Mouse (Mus musculus) mesoderm, embryonic 11.5 days (tissue): ENCODE results near the gene Map7.
A peak's percentile ranks its signal among the peaks of the same experiment; 100 is the strongest.

Experiments used
- DNase-seq: peaks from one replicate; pipeline ENCODE4 v3.0.0-alpha.2; 2012; ENCODE audit warnings: low read depth, low spot score

Gene Map7

DNA sequence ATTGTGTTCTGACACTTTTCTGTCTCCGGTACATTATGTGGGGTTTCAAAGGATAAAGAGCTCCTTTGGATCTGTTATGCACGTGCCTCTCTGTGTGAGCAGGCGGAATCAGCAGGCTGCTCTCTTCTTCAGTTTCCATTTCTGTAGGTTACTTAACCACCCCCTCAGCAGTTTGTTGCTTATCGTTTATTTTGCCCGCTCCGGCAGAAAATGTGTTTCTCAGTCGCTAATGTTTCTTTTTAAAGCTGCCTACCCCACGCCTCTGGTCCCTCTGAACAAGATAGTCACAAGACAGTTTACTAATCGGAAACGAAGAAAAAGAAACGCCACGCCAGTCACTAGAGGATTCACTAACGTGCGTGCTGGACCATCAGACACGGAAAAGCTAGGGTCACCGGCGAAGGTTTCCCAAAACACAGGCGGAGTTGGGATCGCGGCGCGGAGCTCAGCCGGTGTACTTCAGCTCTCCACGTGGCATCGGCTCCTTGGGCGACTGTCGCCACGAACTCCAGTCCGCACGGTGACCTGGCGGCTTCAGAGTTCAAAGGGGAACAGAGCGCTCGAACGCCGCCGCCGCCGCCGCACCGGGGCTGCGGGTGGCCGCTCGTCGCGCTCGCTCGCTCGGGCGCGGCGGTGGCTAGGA is at the start of gene Map7:
Gene Map7 (plus strand): TSS at position 342 of the 643 bp plus-strand sequence.
- DNase-seq = no peak

GRCm38 (mm10) chr10:20101456-20101855 is 46.8 kb upstream of the Map7 start:
- DNase-seq = no peak

DNA sequence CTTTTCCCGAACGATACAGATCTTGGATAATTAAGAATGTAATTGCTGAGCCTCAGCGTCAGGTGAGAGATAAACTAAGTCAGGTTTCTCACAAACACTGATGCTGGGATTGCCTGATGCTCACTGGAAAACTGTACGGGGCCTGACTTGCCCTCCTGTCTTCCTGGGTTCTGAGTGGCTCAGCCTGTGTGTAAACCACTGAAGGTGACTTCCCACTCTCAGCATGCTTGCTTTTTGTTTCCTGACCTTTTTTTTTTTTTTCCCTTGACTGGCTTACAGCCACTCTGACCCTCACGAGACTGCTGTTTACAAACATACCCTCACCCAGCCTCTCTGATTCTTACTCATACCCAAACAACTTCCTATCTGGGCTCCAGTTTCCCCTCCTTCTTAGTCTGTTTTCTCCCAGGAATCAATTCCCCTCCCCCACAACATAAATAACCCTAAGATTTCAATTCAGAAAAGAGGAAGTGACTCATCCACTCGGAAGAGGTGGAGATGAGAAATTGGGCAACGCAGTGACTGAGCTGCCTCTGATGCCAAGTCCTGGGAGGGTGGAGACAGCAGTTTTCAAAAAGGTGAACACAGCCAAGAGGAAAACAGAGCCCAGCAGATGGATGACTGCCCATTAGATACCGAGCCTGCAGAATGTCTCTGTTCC is 43.9 kb upstream of the Map7 start:
- no peak for DNase-seq

DNA sequence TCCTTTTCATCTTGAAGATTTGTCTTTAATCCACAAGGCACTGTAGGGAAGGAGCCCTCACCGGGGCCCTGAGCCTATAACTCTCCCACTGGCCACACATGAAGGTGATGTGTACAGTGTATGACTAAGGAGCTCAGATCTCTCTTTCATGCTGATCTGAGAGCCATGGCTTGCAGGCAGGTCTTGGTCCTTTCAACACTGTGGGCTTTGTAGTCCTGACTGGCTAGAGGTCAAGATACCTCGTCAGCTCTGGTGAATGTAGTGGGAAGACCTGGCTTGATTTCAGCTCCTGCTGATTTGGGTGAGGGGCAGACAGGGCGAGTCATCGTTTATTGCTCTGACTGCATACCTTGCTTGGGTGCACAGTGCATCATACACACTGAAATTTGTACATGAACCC is 42.7 kb upstream of the Map7 start:
- DNase-seq = no peak

GRCm38 (mm10) chr10:20107031-20107430 is 41.2 kb upstream of the Map7 start:
- DNase-seq = no peak

DNA sequence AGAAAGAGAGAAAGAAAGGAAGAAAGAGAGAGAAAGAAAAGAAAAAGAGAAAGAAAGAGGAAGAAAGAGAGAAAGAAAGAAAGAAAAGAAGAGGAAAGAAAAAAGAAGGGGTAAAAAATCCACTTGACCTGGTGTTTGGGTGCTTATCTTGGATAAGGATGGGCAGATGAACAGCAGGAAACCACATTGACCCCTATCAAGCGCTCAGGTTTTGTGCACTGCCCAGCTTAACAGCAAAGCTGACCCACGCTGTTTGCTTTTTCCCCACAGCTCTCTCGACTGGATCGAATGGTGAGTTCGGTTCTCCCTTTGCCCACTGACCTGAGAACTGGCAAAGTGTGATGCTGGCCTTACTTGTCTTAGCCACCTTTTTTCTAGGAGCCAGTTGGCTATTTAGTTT is 36.8 kb upstream of the Map7 start:
- no peak for DNase-seq

DNA sequence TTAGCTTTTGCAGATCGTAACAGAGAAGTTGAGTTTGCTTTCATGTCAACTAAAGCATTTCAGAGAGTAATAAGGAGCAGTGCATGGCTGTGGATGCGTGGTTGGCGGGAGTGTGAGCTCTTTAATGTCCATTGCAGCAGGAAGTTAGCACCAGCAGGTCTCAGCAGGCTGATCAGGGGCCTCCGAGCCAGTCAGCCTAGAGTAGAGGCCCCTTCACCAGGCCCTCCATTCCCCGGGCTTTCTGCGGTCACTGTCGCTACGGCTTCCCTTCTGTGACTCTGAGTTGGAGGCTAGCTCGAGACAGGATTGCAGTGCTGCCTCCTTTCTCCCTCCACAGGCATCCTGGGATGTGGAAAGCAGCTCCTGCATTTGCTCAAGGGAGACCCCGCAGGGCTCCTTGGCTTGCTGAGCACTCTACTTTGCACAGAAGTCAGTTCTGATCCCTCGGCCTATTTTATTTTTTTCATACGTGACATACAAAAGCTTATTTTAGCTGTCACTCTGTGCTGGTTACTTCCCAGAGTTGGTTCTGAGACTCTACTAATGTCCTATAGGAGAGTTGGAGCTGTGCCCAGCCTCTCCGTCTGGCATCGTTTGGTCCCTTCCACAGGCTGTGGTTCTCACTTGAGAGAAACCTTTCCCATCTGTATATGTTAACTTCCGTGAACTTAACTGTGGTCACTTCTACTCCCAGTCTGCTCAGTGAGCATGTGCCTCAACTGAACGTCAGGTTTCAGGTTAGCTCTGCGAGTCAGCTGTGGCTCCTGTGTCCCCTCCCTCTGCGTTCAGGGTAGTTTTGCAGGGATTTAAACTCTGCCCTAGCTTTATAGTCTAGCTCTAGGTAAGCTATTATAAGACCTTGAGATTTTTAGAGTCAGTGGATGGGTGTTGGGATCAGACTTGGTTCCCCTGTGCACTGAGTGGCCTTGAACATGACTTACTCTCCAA is 36.0 kb upstream of the Map7 start:
- no peak for DNase-seq

DNA sequence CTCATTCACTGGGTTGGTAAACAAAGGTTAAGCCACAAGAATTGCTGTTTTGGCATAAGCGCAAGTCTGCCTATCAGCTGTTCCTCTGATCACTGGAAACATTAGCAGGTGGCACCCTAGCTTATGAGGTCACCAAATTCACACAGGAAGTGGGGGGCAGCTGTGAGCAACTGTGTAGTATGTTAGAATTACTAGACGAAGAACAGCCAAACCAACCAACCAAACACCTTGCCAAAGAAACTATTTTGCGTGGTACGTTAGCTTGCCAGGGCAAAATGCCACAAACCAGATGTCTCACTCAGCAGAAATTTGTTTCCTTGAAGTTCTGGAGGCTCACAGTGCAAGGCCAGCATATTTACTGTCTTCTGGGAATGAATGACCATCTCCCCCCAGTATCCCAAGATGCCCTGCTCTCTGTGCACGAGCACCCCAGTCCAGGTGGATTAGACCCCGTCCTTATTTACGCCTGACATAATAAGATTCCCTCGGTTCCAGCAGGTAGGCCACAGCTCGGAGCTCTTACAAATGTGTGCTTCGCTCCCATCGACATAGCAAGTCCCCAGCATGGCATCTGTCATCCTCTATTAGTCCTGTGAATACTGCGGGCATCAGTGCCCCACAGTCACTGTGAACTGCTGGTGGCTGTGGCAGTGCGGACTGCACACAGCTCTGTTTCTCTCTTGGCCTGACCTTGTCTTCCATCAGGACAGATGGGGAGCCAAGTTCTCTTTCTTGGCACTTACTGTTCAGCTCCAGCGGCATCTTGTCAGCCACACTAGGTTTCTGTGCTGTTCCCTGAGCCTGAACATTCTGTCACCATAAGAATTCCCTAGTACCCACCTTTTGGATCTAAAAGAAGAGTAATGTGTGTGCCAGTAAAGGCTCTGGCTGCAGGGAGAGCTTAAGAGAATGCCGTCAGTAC is 28.5 kb upstream of the Map7 start:
- DNase-seq = no peak

DNA sequence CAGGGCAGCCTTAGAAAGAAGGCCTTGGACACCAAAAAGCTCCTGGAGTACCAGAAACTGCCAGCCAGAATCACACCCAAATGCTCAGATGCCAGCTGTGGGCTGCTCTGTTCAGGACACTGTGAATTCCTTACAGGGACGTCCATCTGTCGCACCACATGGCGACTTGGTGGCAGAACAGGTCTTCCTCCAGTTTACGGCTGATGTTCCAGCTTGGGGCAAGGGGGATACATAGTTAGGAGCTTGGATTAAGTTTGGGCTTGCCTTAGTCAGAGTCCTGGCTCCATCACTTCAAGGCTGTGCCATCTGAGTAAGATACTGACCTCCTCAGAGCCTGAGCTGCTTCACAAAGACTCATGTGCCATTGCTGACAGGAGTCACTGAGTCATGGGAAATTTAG is 26.3 kb upstream of the Map7 start:
- no peak for DNase-seq

- DNase-seq = no peak
These were observed 24.9 kb upstream of the Map7 start for GRCm38 (mm10) chr10:20123401-20123800.

- DNase-seq = no peak
These were observed 23.7 kb upstream of the Map7 start for GRCm38 (mm10) chr10:20124576-20124975.

- DNase-seq = peak; percentile 67
These were observed 23.0 kb upstream of the Map7 start for GRCm38 (mm10) chr10:20125226-20125625.

DNA sequence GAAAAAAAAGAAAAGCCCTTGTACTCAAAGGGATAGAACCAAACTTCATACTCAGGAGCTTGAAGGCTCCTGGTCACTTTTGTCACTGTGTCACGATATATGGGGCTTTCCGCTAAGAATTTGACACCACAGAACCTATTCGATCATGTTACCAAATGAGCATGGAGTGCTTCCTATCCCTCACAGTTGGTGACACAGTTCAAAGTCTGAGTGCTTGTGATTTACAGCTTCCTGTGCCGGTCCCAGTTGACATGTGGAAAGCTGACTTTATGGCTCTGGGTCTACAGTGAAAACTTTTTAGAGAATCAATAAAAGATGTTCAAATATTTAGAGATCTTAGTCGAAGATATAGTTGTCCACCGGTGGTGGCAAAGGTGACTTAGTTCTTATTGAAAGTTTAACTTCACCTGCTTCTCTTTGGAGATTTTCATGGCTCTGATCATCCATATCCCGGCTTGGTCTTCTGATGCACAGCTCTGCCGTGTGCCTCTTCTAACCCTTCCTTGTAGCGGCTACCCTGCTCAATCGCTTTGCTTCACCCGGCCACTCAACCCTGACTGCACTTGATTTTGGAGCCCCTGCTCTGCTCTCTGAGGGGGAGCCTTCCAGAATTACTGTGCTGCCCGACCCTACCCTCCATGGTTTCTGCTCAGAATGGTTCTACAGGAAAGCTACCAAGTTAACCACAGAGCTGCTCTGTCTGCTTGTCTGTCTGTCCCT is 15.2 kb upstream of the Map7 start:
- DNase-seq = no peak

- DNase-seq = no peak
These were observed 12.8 kb upstream of the Map7 start for GRCm38 (mm10) chr10:20135350-20136058.

DNA sequence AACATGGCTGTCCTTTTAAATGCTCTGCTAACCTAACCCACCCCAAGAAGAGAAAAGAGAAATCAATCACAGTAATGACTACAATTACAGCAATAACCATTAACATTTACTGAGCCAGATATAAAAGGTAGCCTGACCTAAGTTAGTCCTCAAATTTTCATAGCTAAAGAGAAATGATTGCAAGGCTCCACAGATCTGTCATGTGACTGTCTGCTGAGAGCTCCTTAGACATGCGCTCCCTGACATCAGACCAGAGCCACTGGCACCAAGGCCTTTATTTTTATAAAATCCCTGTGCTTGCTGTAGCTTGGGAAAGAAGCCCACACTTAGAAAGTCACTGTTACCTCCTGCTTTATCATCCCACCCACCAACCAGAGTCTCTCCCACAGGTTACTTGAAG is 11.8 kb upstream of the Map7 start:
- no peak for DNase-seq

DNA sequence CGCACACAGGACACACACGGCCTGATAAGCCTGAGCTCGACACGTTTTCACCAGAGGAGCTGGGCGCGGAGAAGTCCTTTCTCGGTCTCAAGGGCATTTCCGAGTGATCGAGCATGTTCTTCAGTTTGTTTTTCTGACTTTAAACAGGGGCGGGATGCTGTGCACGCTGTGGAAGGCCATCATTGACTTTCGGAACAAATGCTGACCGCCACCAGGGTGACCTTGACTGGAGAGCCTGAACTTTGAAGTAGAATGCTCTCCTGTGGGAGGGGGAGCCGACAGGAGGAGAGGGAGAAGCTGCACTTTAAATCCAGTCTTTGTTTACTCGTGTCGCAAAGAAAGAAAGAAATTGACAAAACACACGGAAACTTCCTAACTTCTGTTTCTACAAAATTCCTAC is 6.9 kb upstream of the Map7 start:
- no peak for DNase-seq

DNA sequence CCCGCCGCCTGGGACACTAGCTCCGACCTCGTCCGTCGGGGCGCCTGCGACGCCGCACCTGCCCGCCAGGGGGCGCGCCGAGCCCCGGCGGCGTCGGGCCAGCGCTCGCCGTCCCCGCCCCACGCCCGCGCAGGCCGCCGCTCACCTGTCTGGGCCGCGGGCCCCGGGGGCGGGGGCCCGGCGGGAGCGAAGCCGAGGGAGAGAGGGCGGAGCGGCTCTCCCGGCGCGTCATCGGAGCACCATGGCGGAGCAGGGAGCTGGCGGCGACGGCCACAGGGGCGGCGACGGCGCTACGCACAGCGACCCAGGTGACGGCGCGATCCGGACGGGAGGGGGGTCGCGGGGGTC is 476 bp downstream of the Map7 start:
- DNase-seq = no peak

DNA sequence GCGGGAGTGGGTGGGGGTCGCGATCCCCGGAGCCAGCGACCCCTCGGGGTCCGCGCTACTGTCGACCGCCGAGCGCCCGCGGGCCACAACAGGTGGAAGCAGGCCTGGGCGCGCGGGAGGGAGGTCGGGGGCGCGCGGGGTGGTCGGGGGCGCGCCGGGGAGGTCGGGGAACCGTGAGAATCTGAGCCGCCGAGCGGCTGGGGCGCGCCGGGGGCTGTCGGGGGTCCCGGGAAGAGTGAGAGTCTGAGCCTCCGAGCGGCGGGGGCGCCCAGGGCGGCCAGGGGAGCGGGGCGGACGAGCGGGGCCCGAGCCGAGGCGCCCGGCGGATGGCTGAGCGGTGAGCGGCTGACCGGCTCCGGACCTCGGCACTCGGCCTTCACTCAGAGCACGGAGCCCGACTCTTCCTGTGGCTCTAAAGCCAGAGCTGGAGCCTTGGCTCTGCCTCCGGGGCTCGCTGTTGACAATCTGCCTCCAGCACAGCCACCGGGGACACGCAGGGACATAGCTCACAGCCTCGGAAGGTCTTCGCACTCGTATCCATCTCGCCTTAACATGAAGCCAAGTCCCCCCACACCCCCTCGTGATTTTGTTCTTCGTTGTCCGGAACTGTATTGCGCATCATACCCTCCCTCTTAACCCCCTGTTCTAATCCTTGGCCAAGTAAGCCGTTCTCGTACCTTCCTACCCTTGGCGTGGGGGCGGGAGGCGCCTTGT is 1.0 kb downstream of the Map7 start:
- DNase-seq = peak; percentile 50

GRCm38 (mm10) chr10:20149835-20150355 is 1.6 kb downstream of the Map7 start:
- no peak for DNase-seq
